Mouse (Mus musculus): Measurements from ENCODE around the gene Hoxa9.

Hoxa9 gene

GRCm38 (mm10) chr6:52180726-52181125 is 50.2 kb downstream of the Hoxa9 start:
- DNase-seq (ENCODE audit: low spot score), result no peak

GRCm38 (mm10) chr6:52180213-52180710 is 50.6 kb downstream of the Hoxa9 start:
- DNase-seq (ENCODE audit: low spot score), result no peak

- DNase-seq (ENCODE audit: low spot score), result no peak
Measured at GRCm38 (mm10) chr6:52179690-52180089, 51.2 kb downstream of the Hoxa9 start.

- no peak for DNase-seq (ENCODE audit: low spot score)
Measured at GRCm38 (mm10) chr6:52178918-52179665, 51.8 kb downstream of the Hoxa9 start.

GRCm38 (mm10) chr6:52177806-52178205 is 53.1 kb downstream of the Hoxa9 start:
- no peak for DNase-seq (ENCODE audit: low spot score)

- no peak for DNase-seq (ENCODE audit: low spot score)
Measured at GRCm38 (mm10) chr6:52177061-52177735, 53.7 kb downstream of the Hoxa9 start, which contains the start of gene 5730596B20Rik. TSS of gene 5730596B20Rik (plus strand) at chr6:52177498.

- no peak for DNase-seq (ENCODE audit: low spot score)
Measured at GRCm38 (mm10) chr6:52176391-52176790, 54.5 kb downstream of the Hoxa9 start.

- DNase-seq (ENCODE audit: low spot score), result no peak
Measured at GRCm38 (mm10) chr6:52175864-52176263, 55.0 kb downstream of the Hoxa9 start.

GRCm38 (mm10) chr6:52174968-52175751 is 55.7 kb downstream of the Hoxa9 start:
- no peak for DNase-seq (ENCODE audit: low spot score)

GRCm38 (mm10) chr6:52173648-52174047 is 57.2 kb downstream of the Hoxa9 start:
- no peak for DNase-seq (ENCODE audit: low spot score)
